Comparison of ENCODE assay signal across 21 mouse cellular contexts in the genomic region with DNA sequence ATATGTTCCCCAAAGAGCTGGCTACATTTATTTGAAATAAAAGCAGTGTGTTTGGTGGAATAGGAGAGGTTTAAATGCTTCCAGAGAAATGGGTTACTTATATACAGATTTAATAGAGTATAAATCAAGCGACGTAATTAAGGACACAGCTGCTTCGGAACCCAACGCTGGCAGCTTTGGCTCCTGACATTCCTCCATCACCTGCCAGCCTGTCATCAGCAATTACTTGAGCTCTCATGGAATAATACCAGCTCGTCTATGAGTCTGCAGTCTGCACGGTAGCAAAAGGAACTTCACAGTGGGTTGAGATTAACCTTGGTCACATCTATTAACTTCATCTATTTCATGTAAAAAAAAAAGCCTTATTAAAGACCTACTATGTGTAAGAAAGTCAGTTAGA.
DNase-seq lines count a peak whose midpoint lies in the region; ATAC-seq lines count a peak whose summit lies in the region.
"Had no signal": no experiment of that assay in that cellular context is flagged by ENCODE, and none has a peak within 500 bp of the region (broad histone marks: within the 10 kb centered on the region; RNA-seq: fewer than 3 reads in every experiment).

No protein-coding gene starts in this region.

- WGBS in limb, embryonic 11.5 days = 14% methylated on average over 6 of the region's 6 CpGs

- no peaks in the 10 kb centered on the region for H3K36me3 ChIP-seq in limb, embryonic 11.5 days (ENCODE audit: control insufficient read depth, insufficient read depth, low read length)
- H3K36me3 ChIP-seq: embryonic facial prominence, embryonic 13.5 days; embryonic facial prominence, embryonic 15.5 days; forebrain, embryonic 10.5 days; forebrain, embryonic 12.5 days; forebrain, embryonic 15.5 days had no signal

- no peak overlapping the region for H3K9ac ChIP-seq in limb, embryonic 11.5 days (ENCODE audit: low read length)
- H3K9ac ChIP-seq: embryonic facial prominence, embryonic 13.5 days; embryonic facial prominence, embryonic 15.5 days; forebrain, embryonic 12.5 days; forebrain, embryonic 15.5 days had no signal

- H3K27me3 ChIP-seq in limb, embryonic 11.5 days (ENCODE audit: control insufficient read depth, insufficient read depth, low read length) = no peaks in the 10 kb centered on the region

- intact Hi-C loops in gastrocnemius, postnatal 14 days (cut with DNase I; ENCODE audit: low total_unique reads) = no loop called here

- peak; percentile 37 for DNase-seq in retina, postnatal 1 day
- DNase-seq in retina, embryonic 14.5 days (ENCODE audit: low spot score) = no peak
- peak; percentile 67 for DNase-seq in forelimb bud, embryonic 11.5 days (ENCODE audit: low read depth, low spot score)
- DNase-seq in limb, embryonic 11.5 days (ENCODE audit: low spot score) = peak; percentile 64
- DNase-seq in frontal cortex, postnatal 36 days (ENCODE audit: low spot score in 2 of 2) = no peak
- no peak for DNase-seq in gastrocnemius, postnatal 14 days
- DNase-seq: adrenal gland, adult 2 months; adrenal gland, postnatal 10 days; adrenal gland, postnatal 25 days; cerebellum, adult 11-12 months; cerebellum, adult 2 months; cerebellum, adult 9-11 months; cerebellum, postnatal 14 days; cerebellum, postnatal 36 days; embryo, embryonic 11 days had no signal

- no peak overlapping the region for H3K27ac ChIP-seq in limb, embryonic 11.5 days (replicated peaks; ENCODE audit: low read depth, low read length)
- H3K27ac ChIP-seq: embryonic facial prominence, embryonic 13.5 days; embryonic facial prominence, embryonic 15.5 days; forebrain, embryonic 10.5 days; forebrain, embryonic 12.5 days; forebrain, embryonic 15.5 days had no signal

- no peaks in the 10 kb centered on the region for H3K9me3 ChIP-seq in limb, embryonic 11.5 days (ENCODE audit: control insufficient read depth, low read length)
- H3K9me3 ChIP-seq: embryonic facial prominence, embryonic 13.5 days; embryonic facial prominence, embryonic 15.5 days; forebrain, embryonic 10.5 days; forebrain, embryonic 12.5 days; forebrain, embryonic 15.5 days had no signal

- no peak overlapping the region for H3K4me3 ChIP-seq in limb, embryonic 11.5 days (ENCODE audit: low read depth, low read length)
- H3K4me3 ChIP-seq: embryonic facial prominence, embryonic 13.5 days; embryonic facial prominence, embryonic 15.5 days; erythroblast, embryonic 14.5 days; forebrain, embryonic 10.5 days; forebrain, embryonic 12.5 days; forebrain, embryonic 15.5 days had no signal

- ATAC-seq in limb, embryonic 11.5 days (ENCODE audit: insufficient number of reproducible peaks, low FRiP score, low TSS enrichment, low read depth) = no peak
- ATAC-seq: forebrain, embryonic 15.5 days had no signal

- no peak overlapping the region for H3K4me2 ChIP-seq in limb, embryonic 11.5 days (ENCODE audit: low read depth, severe bottlenecking)
- H3K4me2 ChIP-seq: embryonic facial prominence, embryonic 13.5 days; embryonic facial prominence, embryonic 15.5 days; forebrain, embryonic 12.5 days; forebrain, embryonic 15.5 days had no signal

- peaks cover 9% of the 10 kb centered on the region for H3K4me1 ChIP-seq in limb, embryonic 11.5 days (ENCODE audit: control insufficient read depth, insufficient read depth, low read length)
- H3K4me1 ChIP-seq: embryonic facial prominence, embryonic 13.5 days; embryonic facial prominence, embryonic 15.5 days; forebrain, embryonic 12.5 days; forebrain, embryonic 15.5 days had no signal

Comparison
In these comparisons a context has a peak if more than half of its experiments do, and no peak if none do; other contexts are left out.
1. DNase-seq: peak in retina, postnatal 1 day (single experiment), forelimb bud, embryonic 11.5 days (single experiment) and limb, embryonic 11.5 days (single experiment); none in retina, embryonic 14.5 days (single experiment), frontal cortex, postnatal 36 days (0 of 2) and gastrocnemius, postnatal 14 days (single experiment).